Mouse (Mus musculus): ENCODE measurements around the gene Setdb2.
"Not testable (repeated sequence)": the region's sequence is repeated elsewhere in the genome, so short reads cannot be mapped to it uniquely, and the experiment has no call there.

The Setdb2 gene

GRCm38 (mm10) chr14:59440558-59441471 is at the start of gene Setdb2, which contains the start of gene Cab39l:
Gene Setdb2, minus strand, starts transcription at chr14:59440884.
Gene Cab39l, plus strand, starts transcription at chr14:59440972.
- DNase-seq = peak; percentile 97

- DNase-seq = no peak
These were observed 44.6 kb upstream of the Setdb2 start for GRCm38 (mm10) chr14:59485247-59485810.

- no peak for DNase-seq
These were observed 38.0 kb upstream of the Setdb2 start for GRCm38 (mm10) chr14:59478699-59479098.

GRCm38 (mm10) chr14:59470781-59471180 is 30.1 kb upstream of the Setdb2 start:
- DNase-seq = no peak

GRCm38 (mm10) chr14:59467798-59468197 is 27.1 kb upstream of the Setdb2 start:
- DNase-seq = no peak

GRCm38 (mm10) chr14:59466503-59466902 is 25.8 kb upstream of the Setdb2 start:
- DNase-seq = no peak

- DNase-seq = no peak
These were observed 7.3 kb upstream of the Setdb2 start for GRCm38 (mm10) chr14:59447981-59448380.

GRCm38 (mm10) chr14:59445421-59445820 is 4.7 kb upstream of the Setdb2 start:
- no peak for DNase-seq

GRCm38 (mm10) chr14:59441472-59441805 is 755 bp upstream of the Setdb2 start:
- peak; percentile 11 for DNase-seq

- DNase-seq = no peak
These were observed 645 bp downstream of the Setdb2 start for GRCm38 (mm10) chr14:59440039-59440438.

GRCm38 (mm10) chr14:59438505-59438904 is 2.2 kb downstream of the Setdb2 start:
- DNase-seq = no peak

GRCm38 (mm10) chr14:59437398-59437797 is 3.3 kb downstream of the Setdb2 start:
- no peak for DNase-seq

- DNase-seq = no peak
These were observed 5.5 kb downstream of the Setdb2 start for GRCm38 (mm10) chr14:59435206-59435605.

GRCm38 (mm10) chr14:59433902-59434301 is 6.8 kb downstream of the Setdb2 start:
- no peak for DNase-seq

- no peak for DNase-seq
These were observed 10.1 kb downstream of the Setdb2 start for GRCm38 (mm10) chr14:59430556-59430955.

GRCm38 (mm10) chr14:59422912-59423663 is 17.6 kb downstream of the Setdb2 start:
- DNase-seq = no peak

- DNase-seq = no peak
These were observed 22.5 kb downstream of the Setdb2 start for GRCm38 (mm10) chr14:59418171-59418570.

- DNase-seq = not testable (repeated sequence)
These were observed 25.7 kb downstream of the Setdb2 start for GRCm38 (mm10) chr14:59414979-59415378.

- DNase-seq = peak; percentile 46
These were observed 43.7 kb downstream of the Setdb2 start for GRCm38 (mm10) chr14:59396999-59397398.

- no peak for DNase-seq
These were observed 45.4 kb downstream of the Setdb2 start, which contains the start of gene Phf11c for GRCm38 (mm10) chr14:59395281-59395680. Gene Phf11c, minus strand, starts transcription at chr14:59395381.

GRCm38 (mm10) chr14:59390181-59390580 is 50.5 kb downstream of the Setdb2 start:
- not testable (repeated sequence) for DNase-seq

- no peak for DNase-seq
These were observed 51.2 kb downstream of the Setdb2 start for GRCm38 (mm10) chr14:59389532-59389931.

- no peak for DNase-seq
These were observed 70.2 kb downstream of the Setdb2 start for GRCm38 (mm10) chr14:59370348-59371068.

Measured in thymus, postnatal 25 days (tissue).